Comparison of ENCODE assay signal across 14 mouse cellular contexts in the genomic region with DNA sequence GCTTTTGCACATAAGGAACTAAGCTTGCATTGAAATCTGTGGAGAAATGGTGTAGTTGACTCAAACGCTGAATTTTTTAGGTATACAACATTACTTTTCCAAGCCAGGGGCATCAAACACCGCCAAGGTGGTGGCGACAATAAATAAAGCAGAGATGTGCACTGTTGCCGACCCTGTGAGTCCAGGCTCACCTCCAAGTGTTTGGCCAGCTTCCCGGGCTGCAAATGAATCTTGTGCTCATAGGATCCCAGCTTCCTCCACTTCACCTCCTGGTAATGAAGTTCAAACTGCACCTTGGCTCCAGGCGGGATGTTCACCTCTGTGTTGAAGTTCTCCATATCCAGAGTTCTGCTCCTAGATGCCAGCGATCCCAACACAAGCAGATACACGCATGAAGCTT. TPM values are rescaled to one million over a fixed set of nuclear protein-coding genes. Genes with fewer than 3 reads are reported as not detected.
"Had no signal": no experiment of that assay in that cellular context is flagged by ENCODE, and none has a peak within 500 bp of the region (broad histone marks: within the 10 kb centered on the region; RNA-seq: fewer than 3 reads in every experiment).

No protein-coding gene starts in this region.

- ATAC-seq: midbrain, embryonic 16.5 days had no signal

- DNase-seq: lung, adult 18-20 months; lung, embryonic 14.5 days; lung, postnatal 10 days; lung, postnatal 4 days; midbrain, embryonic 14.5 days; retina, postnatal 1 day; right cerebral cortex, adult 18-20 months; thymus, adult 2 months; thymus, postnatal 25 days; thymus, postnatal 4 days had no signal

RNA-seq across cellular contexts. Expression of gene Itih2, which starts 11.9 kb away (rescaled TPM):
- total RNA-seq: megakaryocyte, adult 5-6 weeks; megakaryocyte-erythroid progenitor cell, adult 5-6 weeks had no signal

RNA-seq across cellular contexts. Expression of gene Itih5, which starts 34.1 kb away (rescaled TPM):
- polyA plus RNA-seq: myocyte had no signal
